Mouse (Mus musculus) neural tube, embryonic 14.5 days (tissue): Measurements from ENCODE around the gene Fbln5. TPM values are rescaled to one million over a fixed set of nuclear protein-coding genes. Genes with fewer than 3 reads are reported as not detected.

Source experiments
- ATAC-seq: fragments of 200-750 bp; cut with Nextera tagmentation; 2 replicates; pipeline ENCODE4 v1.8.0; 2017; ENCODE audit warnings: low read depth, mild to moderate bottlenecking, moderate TSS enrichment, moderate library complexity
- H3K27ac ChIP-seq: fragments of 300-500 bp; sonication (generic); 2 replicates; pipeline ENCODE4 v1.5.1; 2014; ENCODE audit warnings: low read depth, mild to moderate bottlenecking, control low read depth, low read length, moderate library complexity, mixed read lengths
- H3K27me3 ChIP-seq: fragments of 300-500 bp; sonication (generic); 2 replicates; pipeline ENCODE4 v1.6.1; 2014; ENCODE audit warnings: low read length; ENCODE audit not compliant: control insufficient read depth, insufficient read depth
- H3K36me3 ChIP-seq: fragments of 300-500 bp; sonication (generic); 2 replicates; pipeline ENCODE4 v1.6.1; 2014; ENCODE audit warnings: low read length, mixed read lengths; ENCODE audit not compliant: control insufficient read depth, insufficient read depth
- H3K4me1 ChIP-seq: fragments of 300-500 bp; sonication (generic); 2 replicates; pipeline ENCODE4 v1.6.1; 2014; ENCODE audit warnings: low read length; ENCODE audit not compliant: control insufficient read depth, insufficient read depth
- H3K4me2 ChIP-seq: fragments of 300-500 bp; sonication (generic); 2 replicates; pipeline ENCODE4 v1.6.1; 2014; ENCODE audit warnings: mild to moderate bottlenecking, low read depth, low read length, control low read depth
- H3K4me3 ChIP-seq: fragments of 300-500 bp; sonication (generic); 2 replicates; pipeline ENCODE4 v1.5.1; 2014; ENCODE audit warnings: low read depth, low read length, control low read depth, mixed read lengths
- H3K9ac ChIP-seq: fragments of 300-500 bp; sonication (generic); replicated peaks from 2 replicates; pipeline ENCODE4 v1.6.1; 2014; ENCODE audit warnings: low read depth, mild to moderate bottlenecking, control low read depth, low read length, mixed read lengths
- H3K9me3 ChIP-seq: fragments of 300-500 bp; sonication (generic); 2 replicates; pipeline ENCODE4 v1.6.1; 2016; ENCODE audit warnings: low read length; ENCODE audit not compliant: control insufficient read depth
- WGBS: fragments of 180-500 bp; shearing (Covaris S2); extraction: QIAGEN DNeasy Blood & Tissue Kit; methylation state at CpG from one replicate; pipeline ENCODE4 v1.1.7; 2014; 5-methylcytosine and 5-hydroxymethylcytosine counted together
- polyA plus RNA-seq: library from polyadenylated mRNA; unstranded; fragments of >200 nt; fragmentation: Nextera tagmentation; extraction: Ambion mirVana; gene quantifications from 2 replicates; pipeline ENCODE4 v1.2.1, GENCODE M21; 2014

Gene Fbln5
- polyA plus RNA-seq, 1 experiment from 2014 or later: 1.9 TPM

DNA sequence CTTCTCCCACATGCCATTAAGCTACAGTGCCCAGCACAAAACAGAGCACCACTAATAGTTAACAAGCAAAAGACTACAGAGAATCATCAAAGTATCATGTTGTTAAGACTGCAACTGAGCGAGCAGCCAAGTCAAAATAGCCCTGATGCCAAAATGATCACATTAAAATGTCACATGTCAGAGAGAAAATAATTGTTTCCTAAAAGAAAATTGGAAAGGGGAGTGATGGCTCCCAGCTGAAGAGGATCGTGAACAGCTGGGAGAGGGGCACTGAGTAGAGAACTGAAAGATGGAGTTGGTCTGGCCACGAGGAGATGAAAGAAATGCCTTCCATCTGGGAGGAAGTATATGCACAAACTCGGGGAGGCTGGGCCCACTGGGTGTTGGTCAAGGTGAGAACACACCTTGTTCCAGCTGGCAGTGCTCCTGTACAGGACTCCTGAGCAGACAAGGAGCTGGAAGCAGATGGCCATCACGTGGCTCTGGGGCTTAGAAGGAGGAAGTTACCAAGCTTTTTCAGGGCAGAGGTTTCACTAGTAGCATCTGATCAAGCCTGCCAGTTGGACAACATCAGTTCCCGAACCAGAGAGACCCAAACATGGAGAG, 59.3 kb downstream of the Fbln5 start:
- WGBS: 68% methylated on average over 6 of the region's 6 CpGs
- no peaks in the 10 kb centered on the region for H3K9me3 ChIP-seq
- no peaks in the 10 kb centered on the region for H3K36me3 ChIP-seq
- no peak overlapping the region for H3K9ac ChIP-seq
- H3K4me2 ChIP-seq: no peak overlapping the region
- no peaks in the 10 kb centered on the region for H3K27me3 ChIP-seq
- no peak for ATAC-seq
- H3K27ac ChIP-seq: no peak overlapping the region
- no peaks in the 10 kb centered on the region for H3K4me1 ChIP-seq
- H3K4me3 ChIP-seq: no peak overlapping the region

DNA sequence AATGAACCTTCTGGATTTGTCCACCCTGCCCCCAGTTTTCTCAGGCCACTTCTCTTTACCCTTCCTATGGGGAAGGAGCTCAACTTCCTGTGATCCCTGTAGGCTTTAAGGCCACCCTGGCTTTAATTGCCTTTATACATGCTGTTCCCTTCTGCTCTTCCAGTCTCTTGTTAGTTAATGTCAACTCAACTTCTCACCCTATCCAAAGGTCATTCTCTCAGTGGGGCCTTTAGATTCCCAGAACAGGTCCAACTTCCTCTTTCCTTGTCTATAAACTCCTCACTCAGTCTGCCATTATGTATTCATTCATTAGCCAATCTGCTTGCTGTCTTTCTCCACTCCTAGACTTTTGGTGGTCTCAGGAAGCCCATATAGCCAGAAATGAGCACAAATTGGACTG, 60.2 kb downstream of the Fbln5 start:
- Histone ChIP-seq H3K9me3 (no peaks in the 10 kb centered on the region), H3K4me3 (no peak overlapping the region), H3K27me3 (no peaks in the 10 kb centered on the region), H3K4me1 (no peaks in the 10 kb centered on the region), H3K9ac (no peak overlapping the region), H3K36me3 (no peaks in the 10 kb centered on the region), H3K4me2 (no peak overlapping the region), H3K27ac (no peak overlapping the region)
- ATAC-seq: no peak

DNA sequence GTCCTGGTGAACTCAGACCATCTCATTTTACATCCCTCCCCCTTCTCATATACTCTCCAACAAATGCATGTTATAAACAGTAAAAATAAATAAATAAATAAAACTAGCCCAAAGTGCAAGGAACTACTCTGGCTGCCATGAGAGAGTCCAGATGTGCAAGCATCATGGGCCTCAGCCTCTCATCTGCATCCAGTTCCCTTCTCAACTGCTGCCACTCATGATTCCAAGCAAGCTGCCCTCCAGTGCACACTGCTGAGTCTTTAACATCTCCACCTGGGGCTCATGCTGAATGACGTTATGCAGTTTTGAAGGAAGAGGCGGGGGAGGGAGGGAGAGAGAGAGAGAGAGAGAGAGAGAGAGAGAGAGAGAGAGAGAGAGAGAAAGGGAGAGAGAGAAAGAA, 76.5 kb downstream of the Fbln5 start:
- WGBS: 69% methylated on average over 2 of the region's 2 CpGs
- ATAC-seq: no peak

DNA sequence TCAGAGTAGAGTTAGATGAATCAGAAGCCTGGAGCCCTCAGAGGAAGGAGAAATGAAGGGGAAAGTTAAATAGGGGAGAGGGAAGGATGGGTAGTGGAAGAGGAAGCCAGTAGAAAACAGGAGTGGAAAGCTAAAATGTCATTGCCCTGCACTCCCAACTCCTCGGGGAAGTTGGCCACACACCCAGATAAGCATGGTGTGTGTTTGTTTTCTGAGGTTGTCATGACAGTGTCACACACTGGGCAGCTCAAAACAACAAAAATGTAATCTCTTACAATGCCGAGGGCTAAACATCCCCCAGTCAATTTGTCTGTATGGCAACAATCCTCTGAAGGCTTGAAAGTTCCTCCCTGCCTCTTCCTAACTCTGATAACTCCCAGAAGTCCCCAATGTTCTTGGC, 78.4 kb downstream of the Fbln5 start:
- Histone ChIP-seq H3K4me2 (no peak overlapping the region), H3K4me3 (no peak overlapping the region), H3K9ac (no peak overlapping the region), H3K36me3 (no peaks in the 10 kb centered on the region), H3K9me3 (no peaks in the 10 kb centered on the region), H3K4me1 (no peaks in the 10 kb centered on the region), H3K27me3 (no peaks in the 10 kb centered on the region), H3K27ac (no peak overlapping the region)
- ATAC-seq: no peak
- WGBS: 75% methylated on average over 2 of the region's 2 CpGs

More for the DNA sequence above, 76.5 kb downstream of the Fbln5 start:
- Histone ChIP-seq H3K9me3 (no peaks in the 10 kb centered on the region), H3K27me3 (no peaks in the 10 kb centered on the region), H3K4me2 (no peak overlapping the region), H3K4me3 (no peak overlapping the region), H3K27ac (no peak overlapping the region), H3K9ac (no peak overlapping the region), H3K4me1 (no peaks in the 10 kb centered on the region), H3K36me3 (no peaks in the 10 kb centered on the region)

DNA sequence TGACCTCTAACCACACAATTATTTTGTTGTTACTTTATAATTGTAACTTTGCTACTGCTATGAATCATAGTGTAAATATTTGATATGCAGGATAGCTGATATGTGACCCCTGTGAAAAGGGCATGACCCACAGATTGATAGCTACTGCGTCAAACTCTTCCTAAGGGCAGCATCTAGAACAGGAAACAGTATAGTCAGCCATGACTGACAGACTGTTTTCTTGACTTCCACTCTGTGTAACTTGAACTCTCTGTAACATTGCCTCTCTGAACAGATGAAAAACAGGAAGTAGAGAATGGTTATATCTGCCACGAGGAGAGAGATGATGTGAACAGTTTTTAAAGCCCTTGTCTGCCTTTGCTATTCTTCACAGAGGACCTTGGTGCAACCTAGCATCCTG, 78.8 kb downstream of the Fbln5 start:
- no peak overlapping the region for H3K27ac ChIP-seq
- ATAC-seq: no peak
- H3K9me3 ChIP-seq: no peaks in the 10 kb centered on the region
- no peak overlapping the region for H3K4me2 ChIP-seq
- no peaks in the 10 kb centered on the region for H3K4me1 ChIP-seq
- H3K36me3 ChIP-seq: no peaks in the 10 kb centered on the region
- no peak overlapping the region for H3K4me3 ChIP-seq
- H3K9ac ChIP-seq: no peak overlapping the region
- no peaks in the 10 kb centered on the region for H3K27me3 ChIP-seq
- 61% methylated on average over 2 of the region's 2 CpGs for WGBS

DNA sequence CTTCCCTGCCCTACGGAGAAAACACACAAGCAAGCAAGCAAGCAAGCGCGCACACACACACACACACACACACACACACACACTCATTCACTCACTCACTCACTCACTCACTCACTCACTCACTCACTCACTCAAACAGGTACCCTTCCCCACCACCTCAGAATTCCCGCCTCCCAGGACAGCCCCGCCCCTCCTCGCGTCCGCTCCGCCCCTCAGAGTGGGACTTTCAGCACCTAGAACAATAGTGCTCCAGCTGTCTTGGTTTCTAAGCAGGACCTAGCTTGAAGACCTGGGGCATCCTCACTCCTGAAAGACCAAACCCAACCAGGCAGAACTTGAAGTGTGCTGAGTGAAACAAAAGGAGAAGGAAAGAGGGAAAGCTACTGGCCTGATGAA, 100.1 kb downstream of the Fbln5 start:
- Histone ChIP-seq H3K4me3 (peak overlapping the region; percentile 61), H3K9me3 (no peaks in the 10 kb centered on the region), H3K4me2 (peak overlapping the region; percentile 99), H3K9ac (0 out of 2 replicates have a peak overlapping the region, but pooled peaks have one; percentile 50), H3K27ac (no peak overlapping the region), H3K4me1 (no peaks in the 10 kb centered on the region), H3K27me3 (peaks cover 12% of the 10 kb centered on the region), H3K36me3 (no peaks in the 10 kb centered on the region)
- ATAC-seq: peak; percentile 81
- WGBS: under 1% methylated on average over 9 of the region's 9 CpGs

DNA sequence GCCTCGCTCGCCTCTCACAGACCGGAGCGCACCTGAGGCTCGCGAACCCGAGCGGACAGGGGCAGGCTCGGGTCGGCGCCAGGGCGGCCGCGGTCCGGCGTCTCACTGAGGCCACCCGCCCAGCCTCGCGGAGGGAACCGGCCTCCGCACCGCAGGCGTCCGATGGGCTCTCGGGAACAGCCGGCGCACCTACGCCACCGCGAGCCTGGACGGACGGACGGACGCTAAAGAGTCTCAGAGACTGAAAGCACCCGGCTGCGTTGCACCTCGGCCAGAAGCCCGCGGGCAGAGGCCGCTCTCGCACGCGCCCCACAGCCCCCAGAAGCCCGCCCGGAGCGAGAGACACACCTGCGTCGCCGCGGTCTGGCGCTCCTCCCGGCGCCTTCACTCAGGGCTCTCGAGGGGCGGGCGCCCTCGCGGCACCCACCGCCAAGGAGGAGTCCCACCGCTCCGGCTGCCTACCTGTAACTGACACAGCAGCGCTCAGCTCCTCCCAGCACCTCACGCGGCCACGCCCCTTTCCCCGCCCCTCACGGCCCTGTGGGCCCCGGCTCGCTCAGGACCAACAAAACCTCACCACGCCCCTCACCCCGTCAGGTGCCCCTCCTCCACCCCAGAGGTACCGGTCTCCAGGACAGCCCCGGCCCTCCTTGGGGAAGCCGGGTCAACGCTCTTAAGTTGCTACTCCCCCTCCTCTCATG, 100.7 kb downstream of the Fbln5 start, which contains the start of gene Tc2n:
TSS of gene Tc2n (minus strand) at position 470 of the 701 bp plus-strand sequence.
- ATAC-seq: peak; percentile 96
- Histone ChIP-seq H3K4me1 (no peaks in the 10 kb centered on the region), H3K4me3 (peak within 1 kb of the TSS; percentile 61), H3K4me2 (peak within 1 kb of the TSS; percentile 99), H3K9ac (peak within 1 kb of the TSS; percentile 50), H3K27ac (no peak within 1 kb of the TSS), H3K9me3 (no peaks in the 10 kb centered on the region), H3K27me3 (peaks cover 12% of the 10 kb centered on the region), H3K36me3 (no peaks in the 10 kb centered on the region)
- WGBS: under 1% methylated on average over 62 of the region's 75 CpGs

DNA sequence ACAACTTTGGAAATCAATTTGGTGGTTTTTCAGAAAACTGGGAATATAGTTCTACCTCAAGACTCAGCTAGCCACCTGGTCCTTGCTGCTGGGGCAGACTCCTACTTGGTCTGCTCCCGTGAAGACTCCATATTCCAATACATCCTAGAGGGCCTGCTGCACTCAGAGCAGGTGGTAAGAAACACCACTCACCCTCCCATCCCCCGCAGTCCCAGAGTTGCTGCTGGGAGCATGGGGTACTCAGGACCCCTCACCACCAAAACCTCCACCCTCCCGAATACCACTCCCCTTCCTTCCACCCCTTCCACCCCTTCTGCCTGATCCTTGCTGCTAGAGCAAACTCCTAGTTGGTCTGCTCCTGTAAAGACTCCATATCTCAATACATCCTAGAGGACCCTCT, 119.7 kb downstream of the Fbln5 start:
- 91% methylated on average over 3 of the region's 3 CpGs for WGBS

More for the DNA sequence above, 119.7 kb downstream of the Fbln5 start:
- H3K27me3 ChIP-seq: no peaks in the 10 kb centered on the region
- no peaks in the 10 kb centered on the region for H3K9me3 ChIP-seq
- H3K36me3 ChIP-seq: no peaks in the 10 kb centered on the region
- no peak overlapping the region for H3K27ac ChIP-seq
- no peak overlapping the region for H3K9ac ChIP-seq
- no peak overlapping the region for H3K4me3 ChIP-seq
- no peak overlapping the region for H3K4me2 ChIP-seq
- no peaks in the 10 kb centered on the region for H3K4me1 ChIP-seq
- ATAC-seq: no peak
